Mouse (Mus musculus) hindbrain, embryonic 15.5 days (tissue): ENCODE measurements around the gene Gpr137c. TPM values are rescaled to one million over a fixed set of nuclear protein-coding genes. Genes with fewer than 3 reads are reported as not detected.

Experiments used
- ATAC-seq: fragments of 200-750 bp; cut with Nextera tagmentation; 2 replicates; pipeline ENCODE4 v1.8.0; 2017; ENCODE audit warnings: low read depth, moderate number of reproducible peaks, moderate TSS enrichment; ENCODE audit not compliant: low FRiP score
- H3K27ac ChIP-seq: fragments of 300-500 bp; sonication (generic); replicated peaks from 2 replicates; pipeline ENCODE4 v1.5.1; 2015; ENCODE audit warnings: mild to moderate bottlenecking, inconsistent platforms
- H3K27me3 ChIP-seq: fragments of 300-500 bp; sonication (generic); 2 replicates; pipeline ENCODE4 v1.6.1; 2015; ENCODE audit warnings: control low read depth, inconsistent platforms
- H3K36me3 ChIP-seq: fragments of 300-500 bp; sonication (generic); 2 replicates; pipeline ENCODE4 v1.6.1; 2015; ENCODE audit warnings: control low read depth, inconsistent platforms
- H3K4me1 ChIP-seq: fragments of 300-500 bp; sonication (generic); replicated peaks from 2 replicates; pipeline ENCODE4 v1.6.1; 2015; ENCODE audit warnings: control low read depth, inconsistent platforms
- H3K4me2 ChIP-seq: fragments of 300-500 bp; sonication (generic); 2 replicates; pipeline ENCODE4 v1.6.1; 2015; ENCODE audit warnings: moderate library complexity, mild to moderate bottlenecking, inconsistent platforms
- H3K4me3 ChIP-seq: fragments of 300-500 bp; sonication (generic); 2 replicates; pipeline ENCODE4 v1.5.1; 2015; ENCODE audit warnings: mild to moderate bottlenecking, inconsistent platforms
- H3K9ac ChIP-seq: fragments of 300-500 bp; sonication (generic); 2 replicates; pipeline ENCODE4 v1.6.1; 2015; ENCODE audit warnings: inconsistent platforms
- H3K9me3 ChIP-seq: fragments of 300-500 bp; sonication (generic); 2 replicates; pipeline ENCODE4 v1.6.1; 2016; ENCODE audit warnings: control low read depth, inconsistent platforms
- WGBS: fragments of 180-500 bp; shearing (Covaris S2); methylation state at CpG from one replicate; pipeline ENCODE4 v1.1.7; 2015; 5-methylcytosine and 5-hydroxymethylcytosine counted together
- polyA plus RNA-seq: library from polyadenylated mRNA; unstranded; fragments of >200 nt; fragmentation: Nextera tagmentation; extraction: Ambion mirVana; gene quantifications from 2 replicates; pipeline ENCODE4 v1.2.1, GENCODE M21; 2015

Gpr137c gene
- 12.8 and 13.7 TPM in 2 replicates for polyA plus RNA-seq

DNA sequence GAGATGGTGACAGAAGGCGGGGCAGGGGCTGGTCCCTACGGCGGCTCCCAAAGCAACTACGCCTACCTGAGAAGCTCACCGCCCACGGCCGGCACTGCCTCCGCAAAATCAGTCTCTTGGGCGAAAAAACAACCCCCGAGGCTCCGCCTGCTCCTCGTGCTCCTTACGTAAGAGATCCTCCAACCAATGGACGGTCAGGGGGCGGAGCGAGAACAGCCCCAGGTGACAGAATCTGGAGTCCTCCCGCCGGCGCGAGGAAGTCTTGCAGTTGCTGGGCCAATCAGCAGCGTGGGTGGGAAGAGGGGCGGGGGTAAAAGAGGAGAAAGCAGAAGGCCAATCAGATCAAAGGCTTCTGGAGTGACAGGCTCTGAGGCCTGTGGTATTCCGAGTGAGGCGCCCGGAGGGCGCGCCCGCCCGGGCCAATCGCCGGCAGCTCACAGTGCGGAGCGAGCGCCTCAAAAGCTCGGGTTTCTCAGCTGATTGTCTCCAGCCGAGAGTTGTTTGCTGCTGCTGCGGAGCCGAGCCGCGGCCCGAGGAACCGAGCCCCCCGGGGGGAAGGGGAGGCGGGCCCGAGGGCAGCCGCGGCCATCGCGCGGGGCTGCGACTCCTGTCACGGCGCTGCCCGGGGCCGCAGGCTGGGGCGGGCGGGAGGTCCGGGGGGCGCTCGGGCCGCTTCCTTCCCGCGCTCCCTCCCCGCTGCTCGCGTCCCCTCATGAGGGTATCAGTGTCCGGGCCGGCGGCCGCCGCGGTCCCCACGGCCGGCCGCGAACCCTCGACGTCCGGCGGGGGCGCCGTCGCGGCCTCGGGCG lies at the start of gene Gpr137c:
Gpr137c (plus strand) TSS at position 437 of the 809 bp plus-strand sequence.
- under 1% methylated on average over 82 of the region's 86 CpGs for WGBS

DNA sequence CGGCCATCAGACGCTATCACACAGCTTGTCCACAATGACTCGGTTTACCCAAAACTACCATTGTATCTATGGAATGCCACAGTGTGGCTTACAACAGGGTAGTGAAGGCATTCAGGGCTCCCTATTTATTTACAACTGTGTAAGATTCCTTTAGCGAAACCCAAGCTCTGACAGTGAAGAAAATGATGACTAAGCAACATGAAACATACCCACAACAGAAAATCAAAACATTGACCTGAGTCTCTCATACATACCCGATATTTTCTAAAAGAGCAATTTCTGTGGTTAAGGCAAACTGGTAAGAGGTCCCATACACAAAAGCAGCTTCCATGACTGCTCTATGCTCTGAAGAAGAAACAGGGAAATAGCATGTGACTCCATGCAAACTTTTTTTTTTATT lies 47.3 kb upstream of the Gpr137c start:
- WGBS: 96% methylated on average over 5 of the region's 5 CpGs
- Histone ChIP-seq H3K9me3 (no peaks in the 10 kb centered on the region), H3K27me3 (no peaks in the 10 kb centered on the region), H3K36me3 (no peaks in the 10 kb centered on the region), H3K9ac (no peak overlapping the region), H3K4me3 (no peak overlapping the region), H3K27ac (no peak overlapping the region), H3K4me2 (no peak overlapping the region), H3K4me1 (no peaks in the 10 kb centered on the region)
- ATAC-seq: no peak

More for the DNA sequence above, at the start of gene Gpr137c:
- H3K4me1 ChIP-seq: peaks cover 28% of the 10 kb centered on the region
- peak within 1 kb of the TSS; percentile 95 for H3K27ac ChIP-seq
- H3K27me3 ChIP-seq: no peaks in the 10 kb centered on the region
- H3K9me3 ChIP-seq: no peaks in the 10 kb centered on the region
- peak within 1 kb of the TSS; percentile 83 for H3K4me3 ChIP-seq
- H3K36me3 ChIP-seq: no peaks in the 10 kb centered on the region
- ATAC-seq: peak; percentile 99
- H3K9ac ChIP-seq: peak within 1 kb of the TSS; percentile 93
- H3K4me2 ChIP-seq: peak within 1 kb of the TSS; percentile 81

- H3K36me3 ChIP-seq: no peaks in the 10 kb centered on the region
- WGBS: 67% methylated on average over 14 of the region's 14 CpGs
Measured at GRCm38 (mm10) chr14:45175012-45175740, 44.3 kb upstream of the Gpr137c start.

GRCm38 (mm10) chr14:45179186-45179585 lies 40.3 kb upstream of the Gpr137c start:
- no peak for ATAC-seq
- no peak overlapping the region for H3K27ac ChIP-seq
- WGBS: 62% methylated on average over 2 of the region's 2 CpGs

More at GRCm38 (mm10) chr14:45175012-45175740, 44.3 kb upstream of the Gpr137c start:
- H3K4me1 ChIP-seq: no peaks in the 10 kb centered on the region
- H3K27me3 ChIP-seq: no peaks in the 10 kb centered on the region
- no peak overlapping the region for H3K27ac ChIP-seq
- no peaks in the 10 kb centered on the region for H3K9me3 ChIP-seq
- H3K4me3 ChIP-seq: no peak overlapping the region
- H3K4me2 ChIP-seq: no peak overlapping the region
- ATAC-seq: no peak
- no peak overlapping the region for H3K9ac ChIP-seq

DNA sequence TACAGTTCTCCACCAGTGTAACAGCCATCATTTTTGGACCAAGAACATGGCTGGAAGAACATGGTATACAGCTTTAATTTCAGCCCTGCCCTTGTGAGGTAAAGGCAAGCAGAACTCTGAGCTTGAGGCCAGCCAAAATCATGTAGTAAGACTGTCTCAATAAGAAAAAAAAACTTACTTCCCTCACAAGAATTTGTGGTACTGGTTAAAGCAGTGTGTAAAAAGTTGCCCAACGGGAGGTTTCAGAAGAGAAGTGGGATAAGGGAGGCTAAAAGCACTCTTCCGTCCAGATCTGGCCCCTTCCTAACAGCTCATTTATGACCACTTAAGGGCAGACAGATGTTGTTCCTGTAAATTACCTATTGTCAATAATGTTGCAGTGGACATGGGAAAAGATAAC lies 39.9 kb upstream of the Gpr137c start:
- no peaks in the 10 kb centered on the region for H3K4me1 ChIP-seq
- H3K4me3 ChIP-seq: no peak overlapping the region
- 97% methylated on average over 2 of the region's 2 CpGs for WGBS
- H3K27ac ChIP-seq: no peak overlapping the region
- no peaks in the 10 kb centered on the region for H3K27me3 ChIP-seq
- H3K9me3 ChIP-seq: no peaks in the 10 kb centered on the region
- no peak for ATAC-seq
- H3K9ac ChIP-seq: no peak overlapping the region
- H3K4me2 ChIP-seq: no peak overlapping the region
- peaks cover 11% of the 10 kb centered on the region for H3K36me3 ChIP-seq

More at GRCm38 (mm10) chr14:45179186-45179585, 40.3 kb upstream of the Gpr137c start:
- Histone ChIP-seq H3K4me3 (no peak overlapping the region), H3K27me3 (no peaks in the 10 kb centered on the region), H3K4me1 (no peaks in the 10 kb centered on the region), H3K9me3 (no peaks in the 10 kb centered on the region), H3K9ac (no peak overlapping the region), H3K4me2 (no peak overlapping the region), H3K36me3 (peaks cover 11% of the 10 kb centered on the region)

DNA sequence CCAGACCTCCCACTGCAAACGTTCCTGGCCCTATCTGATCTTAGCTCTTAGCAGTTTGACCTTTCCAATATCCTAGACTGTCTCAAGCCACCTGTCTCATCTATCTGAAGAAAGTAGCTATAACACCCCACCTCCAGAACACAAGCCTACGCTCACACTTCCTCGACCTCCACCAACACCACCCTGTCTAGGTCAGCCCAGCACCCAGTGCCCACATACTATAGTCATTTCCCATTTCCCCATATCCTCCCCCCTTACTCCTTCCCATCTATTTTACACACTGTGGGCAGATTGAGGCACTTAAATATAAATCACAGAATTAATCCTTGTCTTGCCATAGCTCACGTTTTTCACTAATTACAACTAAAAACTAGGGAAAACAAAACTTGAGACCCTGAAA lies 37.9 kb upstream of the Gpr137c start:
- Histone ChIP-seq H3K27me3 (no peaks in the 10 kb centered on the region), H3K27ac (no peak overlapping the region), H3K9ac (no peak overlapping the region), H3K4me3 (no peak overlapping the region), H3K4me1 (no peaks in the 10 kb centered on the region), H3K9me3 (no peaks in the 10 kb centered on the region), H3K4me2 (no peak overlapping the region), H3K36me3 (peaks cover 11% of the 10 kb centered on the region)
- ATAC-seq: no peak
- WGBS: 92% methylated on average over 4 of the region's 4 CpGs

DNA sequence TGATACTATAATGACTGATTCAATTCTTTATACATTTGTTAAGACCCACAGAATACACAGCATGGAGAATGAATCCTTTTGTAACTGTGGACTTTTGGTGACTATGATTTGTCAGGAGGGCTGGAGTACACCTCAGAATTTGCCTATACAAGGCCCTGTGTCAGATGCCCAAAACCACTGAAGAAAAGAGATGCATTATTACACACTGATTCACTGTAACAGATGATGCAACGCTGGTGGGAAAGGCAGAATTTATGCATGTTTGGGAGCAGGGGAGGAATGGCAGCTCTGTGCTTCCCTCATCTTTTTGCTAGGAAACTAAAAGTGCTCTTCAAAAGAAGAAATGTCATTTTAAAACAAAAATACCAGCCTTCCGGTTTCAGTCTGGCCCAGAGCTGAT lies 28.5 kb upstream of the Gpr137c start:
- Histone ChIP-seq H3K4me3 (no peak overlapping the region), H3K4me2 (no peak overlapping the region), H3K4me1 (no peaks in the 10 kb centered on the region), H3K27ac (no peak overlapping the region), H3K9ac (no peak overlapping the region), H3K36me3 (peaks cover 6% of the 10 kb centered on the region; the same call in 1 of the 2 replicates), H3K9me3 (no peaks in the 10 kb centered on the region), H3K27me3 (no peaks in the 10 kb centered on the region)
- ATAC-seq: no peak
- 79% methylated on average over 2 of the region's 2 CpGs for WGBS

DNA sequence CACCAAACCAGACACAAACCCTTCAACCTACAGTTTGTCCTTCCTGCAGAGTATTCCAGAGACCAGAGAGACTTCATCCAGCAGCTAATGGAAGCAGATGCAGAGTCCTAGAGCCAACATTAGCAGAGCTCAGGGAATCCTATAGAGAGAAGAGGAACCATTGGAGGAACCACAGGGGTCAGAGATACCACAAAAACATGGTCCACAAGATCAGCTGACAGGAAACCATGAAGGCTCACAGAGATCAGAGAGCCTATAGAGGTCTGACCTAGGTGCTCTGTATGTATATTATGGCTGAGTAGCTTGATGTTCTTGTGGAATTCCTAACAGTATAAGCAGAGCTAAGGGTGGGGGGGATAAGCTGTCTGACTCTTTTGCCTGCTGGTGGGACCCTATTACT lies 18.9 kb upstream of the Gpr137c start:
- H3K36me3 ChIP-seq: peaks cover 25% of the 10 kb centered on the region
- no peak for ATAC-seq
- no peak overlapping the region for H3K27ac ChIP-seq
- no peak overlapping the region for H3K4me2 ChIP-seq
- H3K9me3 ChIP-seq: no peaks in the 10 kb centered on the region
- H3K4me3 ChIP-seq: no peak overlapping the region
- H3K27me3 ChIP-seq: no peaks in the 10 kb centered on the region
- H3K9ac ChIP-seq: no peak overlapping the region
- H3K4me1 ChIP-seq: no peaks in the 10 kb centered on the region

GRCm38 (mm10) chr14:45210683-45211082 lies 8.8 kb upstream of the Gpr137c start:
- Histone ChIP-seq H3K4me3 (no peak overlapping the region), H3K9me3 (no peaks in the 10 kb centered on the region), H3K27me3 (no peaks in the 10 kb centered on the region), H3K4me2 (no peak overlapping the region), H3K4me1 (no peaks in the 10 kb centered on the region), H3K27ac (no peak overlapping the region), H3K9ac (no peak overlapping the region), H3K36me3 (peaks cover 20% of the 10 kb centered on the region)
- no peak for ATAC-seq
- 64% methylated on average over 4 of the region's 4 CpGs for WGBS

GRCm38 (mm10) chr14:45211431-45211830 lies 8.1 kb upstream of the Gpr137c start:
- H3K9ac ChIP-seq: no peak overlapping the region
- no peak overlapping the region for H3K4me3 ChIP-seq
- no peaks in the 10 kb centered on the region for H3K9me3 ChIP-seq
- no peaks in the 10 kb centered on the region for H3K27me3 ChIP-seq
- no peaks in the 10 kb centered on the region for H3K4me1 ChIP-seq
- WGBS: 98% methylated on average over 1 of the region's 1 CpGs
- no peak overlapping the region for H3K4me2 ChIP-seq
- H3K36me3 ChIP-seq: peaks cover 20% of the 10 kb centered on the region
- ATAC-seq: no peak
- H3K27ac ChIP-seq: no peak overlapping the region

GRCm38 (mm10) chr14:45216711-45217340 lies 2.7 kb upstream of the Gpr137c start:
- Histone ChIP-seq H3K9ac (no peak overlapping the region), H3K4me2 (no peak overlapping the region), H3K27me3 (no peaks in the 10 kb centered on the region), H3K36me3 (no peaks in the 10 kb centered on the region), H3K27ac (no peak overlapping the region), H3K4me3 (no peak overlapping the region), H3K4me1 (peaks cover 17% of the 10 kb centered on the region), H3K9me3 (no peaks in the 10 kb centered on the region)
- WGBS: 97% methylated on average over 9 of the region's 9 CpGs
- ATAC-seq: no peak

- WGBS: 88% methylated on average over 4 of the region's 4 CpGs
- Histone ChIP-seq H3K27ac (no peak overlapping the region), H3K9me3 (no peaks in the 10 kb centered on the region), H3K9ac (0 out of 2 replicates have a peak overlapping the region, but pooled peaks have one; percentile 68), H3K4me1 (peaks cover 22% of the 10 kb centered on the region), H3K4me2 (peak overlapping the region; percentile 81), H3K27me3 (no peaks in the 10 kb centered on the region), H3K36me3 (no peaks in the 10 kb centered on the region), H3K4me3 (peak overlapping the region; percentile 83)
- no peak for ATAC-seq
Measured at GRCm38 (mm10) chr14:45217693-45218092, 1.8 kb upstream of the Gpr137c start.
